Mouse (Mus musculus) bone marrow, adult 2 months (tissue): ENCODE measurements around the gene Spns2. TPM values are rescaled to one million over a fixed set of nuclear protein-coding genes. Genes with fewer than 3 reads are reported as not detected.

Experiments
- H3K27ac ChIP-seq: fragments of 200-500 bp; 2 replicates; pipeline ENCODE4 v1.5.1; 2012; ENCODE audit warnings: low read depth, mild to moderate bottlenecking, control low read depth, inconsistent platforms, low read length; ENCODE audit not compliant: control insufficient read depth, poor library complexity, insufficient read depth
- H3K4me1 ChIP-seq: fragments of 200-500 bp; 2 replicates; pipeline ENCODE4 v1.6.1; 2011; ENCODE audit warnings: low read length; ENCODE audit not compliant: control insufficient read depth, insufficient read depth
- H3K4me3 ChIP-seq: fragments of 200-500 bp; replicated peaks from 2 replicates; pipeline ENCODE3; 2011; ENCODE audit warnings: mild to moderate bottlenecking, low read depth, low read length, control low read depth; ENCODE audit not compliant: control insufficient read depth
- CTCF ChIP-seq: fragments of 200-500 bp; IDR thresholded peaks from 2 replicates; pipeline ENCODE4 v1.5.1; 2011; ENCODE audit warnings: low read length, control low read depth; ENCODE audit not compliant: control insufficient read depth, insufficient read depth
- POLR2A ChIP-seq: fragments of 200-500 bp; IDR thresholded peaks from 2 replicates; pipeline ENCODE4 v1.6.1; 2011; ENCODE audit warnings: low read depth, mild to moderate bottlenecking, control low read depth, low read length, borderline replicate concordance; ENCODE audit not compliant: control insufficient read depth
- WGBS: fragments of 180-500 bp; shearing (Covaris S2); methylation state at CpG from one replicate; pipeline ENCODE4 v1.1.7; 2018; 5-methylcytosine and 5-hydroxymethylcytosine counted together
- polyA plus RNA-seq: library from polyadenylated mRNA; stranded (reverse); fragments of >200 nt; gene quantifications from 2 replicates; pipeline ENCODE4 v1.2.4, GENCODE M21; 2011; ENCODE audit warnings: low replicate concordance; ENCODE audit not compliant: missing spikeins, insufficient read depth, insufficient read length

Spns2 gene
- polyA plus RNA-seq, 1 experiment, result 10.7 TPM

DNA sequence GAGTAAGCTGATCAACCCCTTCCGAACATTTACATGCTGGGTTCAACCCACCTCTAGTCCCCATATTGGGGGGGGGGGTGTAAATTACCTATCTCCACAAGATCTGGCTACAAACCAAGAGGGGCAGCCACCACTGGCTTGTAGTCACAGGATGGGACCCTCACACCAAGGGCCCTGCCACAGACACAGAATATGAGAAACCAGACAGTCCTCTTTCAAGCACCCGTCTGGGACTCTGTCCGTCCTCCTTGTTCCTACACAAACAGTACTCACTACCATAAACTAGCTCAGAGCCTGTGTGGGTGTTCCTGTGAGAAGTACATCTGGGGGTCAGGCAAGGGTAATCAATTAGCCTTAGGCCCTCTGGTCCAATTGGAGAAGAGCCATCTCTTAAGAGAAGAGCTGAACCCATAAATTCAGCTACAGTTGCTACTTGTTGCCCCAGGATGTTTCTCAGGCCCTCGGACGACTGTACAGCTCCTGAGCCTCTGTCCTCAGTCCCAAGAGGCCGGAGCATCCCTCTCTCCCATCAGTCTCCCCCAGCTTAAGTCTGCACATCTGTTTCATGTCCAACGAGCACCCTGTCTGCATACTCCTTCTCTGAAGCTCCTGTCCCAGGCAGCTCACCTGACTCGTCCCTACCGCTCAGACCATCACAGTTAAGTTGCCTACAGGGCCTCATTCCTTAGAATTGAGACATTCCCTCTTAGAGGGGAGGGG, 81.1 kb downstream of the Spns2 start:
- H3K4me3 ChIP-seq, result no peak overlapping the region
- 84% methylated on average over 9 of the region's 9 CpGs for WGBS
- no peaks in the 10 kb centered on the region for H3K4me1 ChIP-seq

DNA sequence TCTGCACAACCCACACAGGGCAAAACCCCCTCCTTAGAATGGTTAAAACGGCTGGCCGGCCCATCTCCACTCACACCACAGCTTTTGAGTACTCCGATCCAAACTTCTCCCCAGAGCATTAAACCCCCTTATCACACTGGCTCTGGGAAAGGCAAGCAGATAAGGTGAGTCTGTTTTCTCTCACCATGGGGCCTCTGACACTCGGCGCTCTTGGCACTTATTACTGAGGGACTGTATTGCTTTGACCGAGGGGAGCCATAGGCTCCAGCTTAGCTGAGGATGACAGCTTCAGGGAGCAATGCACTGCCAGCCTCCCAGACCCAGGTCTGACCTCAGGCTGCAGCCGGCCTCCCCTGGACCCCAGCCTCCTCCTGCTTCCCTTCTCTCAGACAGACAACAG, 82.1 kb downstream of the Spns2 start:
- Histone ChIP-seq H3K4me3 (no peak overlapping the region), H3K4me1 (no peaks in the 10 kb centered on the region), H3K27ac (no peak overlapping the region)
- TF ChIP-seq POLR2A (no peak), CTCF (no peak)
- 61% methylated on average over 7 of the region's 7 CpGs for WGBS

More for the DNA sequence above, 81.1 kb downstream of the Spns2 start:
- TF ChIP-seq CTCF (no peak), POLR2A (no peak)
- no peak overlapping the region for H3K27ac ChIP-seq

DNA sequence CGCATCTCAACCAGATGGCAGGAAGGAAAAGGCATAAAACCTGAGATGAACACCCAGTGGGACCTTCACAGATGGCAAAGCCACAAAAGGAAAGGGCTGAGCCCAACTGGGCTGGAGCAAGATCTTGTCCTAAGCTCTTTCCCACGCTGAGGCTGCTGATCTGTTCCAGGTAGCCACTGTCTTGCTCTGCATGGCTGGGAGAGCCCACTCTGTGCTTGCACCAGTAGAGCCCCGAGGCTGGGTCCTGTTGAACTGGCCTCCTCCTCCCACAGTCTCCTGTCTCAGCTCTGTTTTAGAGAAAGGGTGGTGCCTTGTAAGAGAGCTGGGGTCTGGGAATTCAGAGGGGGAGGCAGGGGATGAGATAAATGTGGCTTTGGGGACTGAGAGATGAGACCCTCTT, 82.6 kb downstream of the Spns2 start:
- no peak overlapping the region for H3K27ac ChIP-seq
- TF ChIP-seq POLR2A (no peak), CTCF (no peak)
- 50% methylated on average over 3 of the region's 3 CpGs for WGBS
- no peaks in the 10 kb centered on the region for H3K4me1 ChIP-seq
- H3K4me3 ChIP-seq, result no peak overlapping the region

DNA sequence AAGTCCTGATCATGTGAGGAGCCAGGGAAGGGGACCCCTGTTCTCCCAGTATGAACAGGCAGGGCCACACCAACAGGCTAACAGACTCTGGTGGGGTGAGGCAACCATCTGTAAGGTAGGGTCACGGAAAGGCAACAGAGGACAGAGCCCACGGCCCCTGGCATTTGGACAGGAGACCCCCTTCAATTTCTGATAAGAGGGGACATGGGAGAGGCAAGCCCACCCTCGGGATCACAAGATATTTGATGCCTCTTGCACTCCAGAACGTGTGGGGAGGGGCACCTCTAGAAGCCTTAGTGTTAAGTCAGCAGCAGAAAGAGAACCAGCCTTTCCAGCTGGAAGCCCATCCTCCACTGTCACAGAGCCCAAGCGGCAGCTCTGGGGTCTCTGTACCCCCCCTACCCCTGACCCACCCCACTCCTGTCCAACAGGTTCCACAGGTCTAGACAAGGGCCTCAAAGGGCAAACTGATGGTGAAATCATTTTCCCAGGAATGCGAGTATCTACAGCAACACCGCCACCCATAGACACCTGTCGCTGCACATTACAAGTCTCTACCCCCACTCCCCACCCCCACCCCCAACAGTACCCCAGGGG, 83.5 kb downstream of the Spns2 start:
- no peak overlapping the region for H3K27ac ChIP-seq
- no peaks in the 10 kb centered on the region for H3K4me1 ChIP-seq
- H3K4me3 ChIP-seq, result no peak overlapping the region
- TF ChIP-seq POLR2A (no peak), CTCF (no peak)
- 72% methylated on average over 8 of the region's 8 CpGs for WGBS

DNA sequence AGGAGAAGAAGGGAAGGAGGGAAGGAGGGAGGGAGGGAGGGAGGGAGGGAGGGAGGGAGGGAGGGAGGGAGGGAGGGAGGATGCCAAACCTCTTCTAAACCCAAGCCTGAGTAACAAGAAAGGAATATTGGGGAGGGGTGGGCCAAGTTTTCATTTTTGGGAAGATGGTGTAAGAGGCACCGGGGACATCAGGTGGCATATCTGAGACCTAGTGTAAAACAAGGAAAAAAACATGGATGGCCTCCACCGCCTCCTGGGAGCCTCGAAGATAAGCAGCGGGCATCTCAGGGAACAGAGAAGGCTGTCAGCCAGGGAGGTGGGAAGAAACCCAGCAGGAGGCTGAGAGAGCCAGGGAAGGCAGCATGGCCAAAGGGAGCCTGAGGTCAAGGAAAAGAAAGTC, 84.2 kb downstream of the Spns2 start:
- Histone ChIP-seq H3K27ac (no peak overlapping the region), H3K4me1 (no peaks in the 10 kb centered on the region), H3K4me3 (no peak overlapping the region)
- TF ChIP-seq POLR2A (no peak), CTCF (no peak)
- 73% methylated on average over 4 of the region's 4 CpGs for WGBS

DNA sequence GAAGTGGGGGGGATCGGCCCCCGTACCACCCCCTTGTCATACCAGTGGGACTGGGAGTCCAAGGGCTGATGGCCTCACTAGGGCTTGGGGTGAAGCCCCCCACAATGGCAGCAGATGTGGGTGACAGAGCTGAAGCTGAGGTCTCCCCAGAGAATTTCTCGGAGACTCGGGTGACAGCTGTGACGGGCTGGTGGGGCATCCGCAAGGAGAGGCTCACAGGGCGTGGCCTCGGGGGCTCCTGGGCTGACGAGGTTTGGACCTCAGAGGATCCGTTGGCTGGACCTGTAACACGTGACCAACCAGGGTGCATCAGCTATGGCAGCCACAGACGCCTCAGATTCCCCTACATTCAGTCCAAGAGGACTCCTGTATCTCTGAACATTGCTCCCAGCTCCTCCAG, 86.7 kb downstream of the Spns2 start:
- Histone ChIP-seq H3K27ac (no peak overlapping the region), H3K4me3 (no peak overlapping the region), H3K4me1 (no peaks in the 10 kb centered on the region)
- 76% methylated on average over 12 of the region's 12 CpGs for WGBS
- TF ChIP-seq POLR2A, result no peak
- TF ChIP-seq CTCF, result no peak

DNA sequence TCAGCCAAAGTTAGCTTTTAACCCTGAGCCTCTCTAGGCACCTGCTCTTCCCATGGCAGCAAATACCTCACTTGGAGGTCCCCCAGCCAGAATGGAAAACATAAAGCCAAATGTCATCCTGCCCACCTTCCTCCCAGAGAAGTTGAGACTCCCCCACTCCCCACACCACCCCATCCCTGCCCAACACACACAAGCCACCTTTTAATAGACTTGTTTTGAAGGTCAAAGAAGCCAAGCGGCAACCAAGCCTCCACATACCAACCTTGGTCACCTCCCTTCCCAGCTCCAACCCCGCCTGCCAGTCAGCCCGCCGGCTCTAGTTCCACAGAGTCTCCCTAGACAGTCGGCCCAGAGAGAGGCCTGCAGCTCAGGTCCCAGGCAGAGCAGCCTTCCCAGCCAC, 87.7 kb downstream of the Spns2 start:
- H3K27ac ChIP-seq, result no peak overlapping the region
- WGBS, result 68% methylated on average over 5 of the region's 5 CpGs
- no peak for TF ChIP-seq POLR2A
- TF ChIP-seq CTCF, result no peak
- no peaks in the 10 kb centered on the region for H3K4me1 ChIP-seq
- H3K4me3 ChIP-seq, result no peak overlapping the region

Other genes with a start within 250 kb of the Spns2 start
- gene Slc13a5, start 222.7 kb downstream of the Spns2 start, polyA plus RNA-seq, result 1.2 TPM in 1 of 2 replicates, not detected in the other
- 22.2 and 35.2 TPM in 2 replicates for gene Xaf1, start 188.3 kb downstream of the Spns2 start, polyA plus RNA-seq
- not detected in 2 replicates for gene Fbxo39, start 175.5 kb downstream of the Spns2 start, polyA plus RNA-seq
- gene Tekt1, start 127.5 kb downstream of the Spns2 start, polyA plus RNA-seq, result not detected in 2 replicates
- gene Smtnl2, start 78.2 kb downstream of the Spns2 start, polyA plus RNA-seq, result 5.6 TPM in 1 of 2 replicates, not detected in the other
- gene Ggt6, start 54.4 kb downstream of the Spns2 start, polyA plus RNA-seq, result not detected in 2 replicates
- gene Mybbp1a, start 48.5 kb downstream of the Spns2 start, polyA plus RNA-seq, result 40.0 and 68.3 TPM in 2 replicates
- 9.1 and 13.2 TPM in 2 replicates for gene Spns3, start 60.6 kb upstream of the Spns2 start, polyA plus RNA-seq
- gene Ube2g1, start 117.4 kb upstream of the Spns2 start, polyA plus RNA-seq, result 6.1 and 14.1 TPM in 2 replicates
- 17.7 and 30.3 TPM in 2 replicates for gene Ankfy1, start 200.1 kb upstream of the Spns2 start, polyA plus RNA-seq